Mouse (Mus musculus): ENCODE data around the gene Usp8.

Usp8 gene

DNA sequence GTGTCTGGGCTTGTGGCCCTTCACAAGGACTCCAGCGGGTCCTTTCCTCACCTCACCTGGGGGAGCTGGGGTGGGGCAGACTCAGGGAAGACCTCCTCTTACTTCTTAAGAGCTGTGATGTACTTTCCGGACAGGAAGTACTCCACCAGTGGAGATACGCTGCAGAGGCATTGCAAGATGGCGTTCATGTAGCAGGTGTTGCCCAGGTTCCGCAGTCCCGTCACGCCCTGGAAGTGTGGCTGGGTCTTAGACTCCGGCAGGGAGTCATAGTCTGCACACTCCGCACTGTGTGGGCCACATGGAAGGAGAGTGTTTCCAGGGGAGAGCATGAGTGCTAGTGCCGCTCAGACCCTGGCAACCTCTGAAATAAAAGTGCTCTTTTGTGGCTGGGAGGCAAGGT, 73.2 kb downstream of the Usp8 start:
- CTCF ChIA-PET: interaction anchor here in 1 of 4 experiments (1.5 kb wide), 1 partner anchor 186 kb away, joined by 3 read pairs; no protein-coding TSS in a partner anchor
- POLR2A ChIA-PET: interaction anchor here (0.6 to 1.6 kb wide), 12 partner anchors 10 to 1656 kb away, joined by 3 to 5 read pairs (median 3); partner anchors contain the start of genes Gabpb1 (in 1 of the 4) and Usp8 (in 1 of the 4)

DNA sequence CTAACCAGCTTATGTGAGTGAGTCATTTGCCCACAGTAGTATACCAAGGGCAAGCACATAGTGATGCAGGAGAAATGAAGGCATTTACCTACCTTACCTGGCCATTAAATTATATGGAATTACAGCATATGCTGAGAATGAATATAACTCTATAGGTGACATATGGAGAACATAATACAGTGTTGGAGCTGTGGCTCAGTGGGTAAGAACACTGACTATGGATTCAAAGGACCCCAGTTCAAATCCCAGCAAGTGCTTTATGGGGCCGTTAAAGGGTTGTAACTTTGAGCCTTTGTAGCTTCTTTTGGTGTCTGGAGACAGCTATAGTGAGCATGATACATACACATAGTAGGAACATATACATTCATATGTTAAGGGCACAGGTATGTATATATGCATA, 74.3 kb downstream of the Usp8 start:
- CTCF ChIA-PET: interaction anchor here (0.7 to 1.5 kb wide), 5 partner anchors 14 to 272 kb away, joined by 3 to 6 read pairs (median 4); no protein-coding TSS in a partner anchor
- POLR2A ChIA-PET: interaction anchor here in 2 of 4 experiments (0.9 to 1.3 kb wide), 4 partner anchors 13 to 225 kb away, joined by 3 to 4 read pairs (median 4); partner anchors contain the start of gene Trpm7 (in 1 of the 2)

DNA sequence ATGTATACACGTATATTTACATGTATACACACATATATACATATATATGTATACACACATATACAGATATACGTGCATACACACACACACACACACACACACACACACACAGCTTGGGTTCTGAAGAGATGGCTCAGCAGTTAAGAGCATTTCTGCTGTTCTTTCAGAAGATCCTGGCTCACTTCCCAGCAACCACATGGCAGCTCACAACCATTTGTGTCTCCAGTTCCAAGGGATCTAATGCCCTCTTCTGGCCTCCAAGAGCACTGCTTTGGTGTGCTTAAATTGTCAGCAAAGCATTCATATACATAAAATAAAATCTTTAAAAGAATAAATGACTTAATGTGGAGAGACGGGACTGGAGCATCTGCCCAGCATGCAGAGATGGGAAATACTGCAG, 75.3 kb downstream of the Usp8 start:
- ChIA-PET CTCF (interaction anchor here (0.5 to 1.7 kb wide), 14 partner anchors 9 to 658 kb away, joined by 3 to 7 read pairs (median 4); partner anchors contain the start of genes Ap4e1 (in 1 of the 4) and Usp8 (in 1 of the 4)), POLR2A (interaction anchor here in 2 of 4 experiments (0.8 to 1.3 kb wide), 6 partner anchors 9 to 186 kb away, joined by 3 to 5 read pairs (median 4); partner anchors contain the start of gene Trpm7 (in 2 of the 2))

DNA sequence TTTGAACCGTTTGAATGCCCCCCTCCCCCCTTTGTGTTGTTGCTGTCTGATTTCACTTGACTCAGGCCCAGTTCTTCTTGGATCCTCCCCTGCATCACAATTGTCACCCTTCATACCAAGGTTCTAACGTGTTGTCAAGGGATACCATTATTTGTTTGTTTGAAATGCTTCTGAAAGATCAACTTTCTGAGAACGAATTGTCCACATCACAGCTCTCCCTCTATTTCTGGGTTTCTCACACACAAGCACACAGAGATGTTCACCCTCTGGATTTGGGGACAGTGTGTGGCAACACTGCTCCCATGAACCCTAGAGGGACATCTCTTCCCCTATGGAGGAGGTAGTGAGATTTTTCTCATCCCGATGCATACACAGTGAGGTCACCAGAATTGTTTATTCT, 76.2 kb downstream of the Usp8 start, which contains the start of gene Usp50:
TSS of gene Usp50 (minus strand) at position 101 of the 400 bp plus-strand sequence.
- POLR2A ChIA-PET: interaction anchor here (0.6 to 1.3 kb wide), 5 partner anchors 8 to 298 kb away, joined by 3 to 7 read pairs (median 4); partner anchors contain the start of genes Blvra (in 1 of the 4) and Trpm7 (in 1 of the 4)
- CTCF ChIA-PET: interaction anchor here in 3 of 4 experiments (0.5 to 1.7 kb wide), 6 partner anchors 13 to 349 kb away, joined by 3 to 16 read pairs (median 4); partner anchors contain the start of gene Ap4e1 (in 1 of the 3)

DNA sequence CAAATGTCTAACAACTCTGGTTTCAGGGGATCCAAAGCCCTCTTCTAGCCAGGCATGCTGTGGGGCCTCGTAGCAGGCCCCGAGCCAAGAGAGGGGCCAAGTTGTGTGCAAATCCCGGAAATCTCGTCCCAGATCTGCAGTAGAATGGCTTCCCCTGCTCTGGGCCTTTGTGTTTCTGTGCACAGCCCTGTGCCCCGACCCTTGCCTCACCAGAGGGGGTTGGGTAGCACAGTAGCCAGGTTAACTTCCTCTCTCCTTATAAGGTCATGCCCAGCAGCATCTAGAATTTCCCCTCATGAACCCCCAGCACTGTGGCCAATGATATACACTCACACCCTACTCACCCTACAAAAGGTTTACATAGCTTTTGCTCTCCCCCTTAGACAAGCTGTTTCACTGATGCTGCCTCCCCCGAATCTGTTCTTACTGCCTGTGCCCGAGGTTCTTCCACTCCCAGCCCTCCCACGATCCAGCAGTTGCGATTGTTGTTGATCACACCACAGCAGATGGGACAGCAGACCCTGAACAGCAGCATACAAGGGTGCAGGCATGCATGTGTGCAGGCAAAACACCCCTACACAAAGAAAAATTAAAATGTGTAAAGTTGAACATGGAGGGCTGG, 80.7 kb downstream of the Usp8 start:
- ChIA-PET POLR2A (interaction anchor here in 1 of 4 experiments (1.0 kb wide), 1 partner anchor 88 kb away, joined by 3 read pairs; no protein-coding TSS in a partner anchor), CTCF (no interaction called here)

DNA sequence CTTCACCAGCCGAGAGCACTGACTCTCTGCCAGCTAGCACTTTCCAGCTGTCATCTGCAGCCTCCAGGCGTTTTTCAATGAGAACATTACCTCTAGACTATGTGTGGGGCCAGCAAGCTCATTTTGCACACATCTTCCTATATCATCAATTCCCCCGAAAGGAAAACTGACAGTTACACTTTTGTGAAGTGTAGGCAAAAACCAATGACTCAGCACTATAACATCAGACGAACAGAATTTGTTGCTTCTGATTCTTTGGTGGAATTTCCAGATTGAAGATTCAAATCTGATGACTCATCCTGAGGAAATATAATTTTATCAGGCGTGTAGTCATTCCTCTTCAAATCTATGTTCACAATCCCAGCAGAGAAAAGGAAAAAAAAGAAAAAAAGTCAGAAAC, 85.5 kb downstream of the Usp8 start:
- POLR2A ChIA-PET: interaction anchor here in 1 of 4 experiments (1.6 kb wide), 2 partner anchors 18 to 117 kb away, joined by 4 read pairs; no protein-coding TSS in a partner anchor

DNA sequence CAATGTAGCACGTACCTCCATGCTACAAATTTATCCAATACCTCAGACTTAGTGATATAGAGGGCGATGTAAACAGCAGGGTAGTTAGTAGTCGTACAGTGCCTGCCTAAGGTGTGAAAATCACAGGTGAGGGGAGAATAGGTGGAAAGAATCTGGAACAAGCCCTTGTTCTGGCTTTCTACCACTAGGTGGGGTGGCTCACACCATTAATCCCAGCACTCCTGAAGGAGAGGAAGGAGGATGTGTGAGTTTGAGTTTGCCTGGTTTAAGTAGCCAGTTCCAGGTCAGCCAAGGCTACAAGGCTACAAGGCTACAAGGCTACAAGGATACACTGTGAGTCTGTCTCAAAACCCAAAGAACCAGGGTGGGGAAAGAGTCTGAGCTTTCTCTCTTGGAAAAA, 88.6 kb downstream of the Usp8 start:
- CTCF ChIA-PET: interaction anchor here in 3 of 4 experiments (0.7 to 1.4 kb wide), 5 partner anchors 9 to 201 kb away, joined by 3 to 4 read pairs (median 3); no protein-coding TSS in a partner anchor

More for the DNA sequence above, 85.5 kb downstream of the Usp8 start:
- CTCF ChIA-PET: no interaction called here

DNA sequence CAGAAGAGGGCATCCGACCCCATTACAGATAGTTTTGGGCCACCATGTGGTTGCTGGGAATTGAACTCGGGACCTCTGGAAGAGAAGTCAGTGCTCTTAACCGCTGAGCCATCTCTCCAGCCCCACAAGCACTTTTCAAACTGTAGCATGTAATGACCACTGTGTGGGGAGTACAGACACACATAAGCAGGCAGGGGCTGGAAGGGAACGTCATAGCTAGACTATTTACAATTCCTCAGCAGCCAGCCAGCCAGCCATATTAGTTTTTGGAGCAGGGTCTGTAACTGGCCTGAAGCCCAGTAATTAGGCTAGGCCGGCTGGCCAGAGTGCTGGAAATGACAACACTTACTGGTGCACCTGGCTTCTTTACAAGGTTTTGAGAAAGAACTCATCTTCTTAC, 91.3 kb downstream of the Usp8 start:
- ChIA-PET CTCF (interaction anchor here in 1 of 4 experiments (0.6 kb wide), 1 partner anchor 44 kb away, joined by 3 read pairs; no protein-coding TSS in a partner anchor), POLR2A (interaction anchor here in 1 of 4 experiments (1.0 to 1.1 kb wide), 2 partner anchors 15 to 42 kb away, joined by 3 read pairs; no protein-coding TSS in a partner anchor)

More for the DNA sequence above, 88.6 kb downstream of the Usp8 start:
- POLR2A ChIA-PET: interaction anchor here in 2 of 4 experiments (0.7 to 2.6 kb wide), 8 partner anchors 9 to 80 kb away, joined by 3 to 7 read pairs (median 4); partner anchors contain the start of gene Trpm7 (in 1 of the 2)

DNA sequence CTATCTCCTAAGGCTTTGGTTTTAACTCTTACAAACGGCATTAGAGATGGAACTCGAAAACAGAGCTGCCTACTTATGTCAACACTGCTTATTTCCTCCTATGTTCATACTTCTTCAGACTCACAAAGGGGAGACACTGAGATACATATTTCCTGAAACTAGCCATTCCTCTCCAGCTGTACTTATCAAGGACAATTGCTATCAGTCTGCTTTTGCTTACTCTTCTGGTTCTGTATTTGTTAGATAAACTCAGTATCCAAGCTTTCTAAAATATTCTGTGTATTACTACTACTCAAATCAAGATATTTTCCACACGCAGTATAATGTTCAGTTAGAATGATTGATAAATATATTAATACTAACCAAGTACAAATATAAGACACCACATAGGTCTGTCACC, 94.9 kb downstream of the Usp8 start:
- CTCF ChIA-PET: no interaction called here

More for the DNA sequence above, 94.9 kb downstream of the Usp8 start:
- POLR2A ChIA-PET: no interaction called here
